Mouse (Mus musculus): ENCODE results near the gene Gm49396. TPM values are rescaled to one million over a fixed set of nuclear protein-coding genes. Genes with fewer than 3 reads are reported as not detected.

The Gm49396 gene
- polyA plus RNA-seq, 1 experiment from 2014 or later: 12.3 TPM

DNA sequence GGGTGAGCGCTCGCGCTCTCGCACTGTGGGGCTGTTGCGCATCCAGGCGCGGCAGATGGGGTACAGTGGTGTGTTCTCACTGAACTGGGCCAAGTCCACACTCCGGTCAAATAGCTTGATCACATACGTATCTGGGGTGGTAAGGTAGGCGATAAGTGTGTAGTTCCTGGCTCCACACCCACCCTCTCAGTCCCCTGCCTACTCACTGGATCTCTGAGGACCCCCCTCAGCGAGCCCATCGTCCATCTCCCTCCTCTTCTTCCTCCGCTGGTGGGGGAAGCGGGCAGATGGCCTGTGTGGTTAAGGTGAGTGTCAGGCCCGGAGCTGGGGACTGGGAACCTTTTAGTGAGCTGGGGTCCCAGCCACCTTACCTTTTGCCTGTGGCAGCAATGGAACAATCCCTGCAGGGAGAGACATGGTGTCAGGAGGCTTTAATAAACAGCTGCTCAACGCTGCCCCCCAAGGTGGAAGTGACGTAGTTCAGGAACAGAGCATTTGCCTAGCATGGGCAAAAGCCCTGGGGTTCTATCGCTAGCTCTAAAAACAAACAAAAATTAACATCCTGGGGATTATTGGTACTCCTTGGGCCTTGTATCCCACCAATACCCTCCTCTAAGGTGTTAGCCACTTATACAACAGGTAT lies 6.1 kb upstream of the Gm49396 start:
- no peak overlapping the region for H3K4me3 ChIP-seq
- no peak for DNase-seq (ENCODE audit: low spot score)
- peaks cover 32% of the 10 kb centered on the region for H3K4me1 ChIP-seq
- H3K27ac ChIP-seq: no peak overlapping the region
- peaks cover 42% of the 10 kb centered on the region for H3K36me3 ChIP-seq
- WGBS: 91% methylated on average over 18 of the region's 18 CpGs
- H3K27me3 ChIP-seq (ENCODE audit: insufficient read depth, poor library complexity, severe bottlenecking): no peaks in the 10 kb centered on the region
- H3K9me3 ChIP-seq: no peaks in the 10 kb centered on the region

DNA sequence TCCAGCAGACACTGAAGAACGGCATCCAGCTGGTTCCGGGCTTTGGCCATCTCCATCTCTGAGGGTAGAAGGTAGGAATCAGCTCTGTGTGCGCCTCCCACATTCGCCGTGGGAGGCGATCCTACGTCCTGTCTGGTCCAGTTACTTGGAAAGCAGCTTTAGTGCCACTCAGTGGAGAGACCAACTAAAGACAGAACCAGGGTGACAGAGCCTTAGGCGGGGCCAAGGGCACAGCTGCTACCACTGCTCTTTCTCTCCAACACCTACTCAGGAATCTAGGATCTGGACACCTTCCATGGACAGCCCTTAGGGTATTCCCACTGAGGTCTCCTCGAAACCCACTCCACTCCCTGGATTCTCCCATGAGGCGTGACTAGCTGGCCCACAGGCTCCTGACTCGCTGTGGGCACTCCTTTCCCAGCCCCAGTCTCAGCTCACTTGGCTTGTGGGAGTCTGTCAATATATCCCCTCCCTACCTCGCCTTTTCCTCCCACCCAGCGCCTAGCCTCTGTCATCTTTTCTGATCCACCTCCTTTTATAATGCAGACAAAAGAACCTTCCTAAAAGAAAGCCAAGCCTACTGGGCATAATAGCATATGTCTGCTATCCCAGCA lies 5.1 kb upstream of the Gm49396 start:
- Histone ChIP-seq H3K9me3 (no peaks in the 10 kb centered on the region), H3K27ac (no peak overlapping the region), H3K27me3 (ENCODE audit: insufficient read depth, poor library complexity, severe bottlenecking) (no peaks in the 10 kb centered on the region), H3K4me3 (peak overlapping the region; percentile 72; the same call in 1 of the 2 replicates), H3K4me1 (peaks cover 27% of the 10 kb centered on the region), H3K36me3 (peaks cover 42% of the 10 kb centered on the region)
- WGBS: 91% methylated on average over 13 of the region's 13 CpGs
- no peak for DNase-seq (ENCODE audit: low spot score)

DNA sequence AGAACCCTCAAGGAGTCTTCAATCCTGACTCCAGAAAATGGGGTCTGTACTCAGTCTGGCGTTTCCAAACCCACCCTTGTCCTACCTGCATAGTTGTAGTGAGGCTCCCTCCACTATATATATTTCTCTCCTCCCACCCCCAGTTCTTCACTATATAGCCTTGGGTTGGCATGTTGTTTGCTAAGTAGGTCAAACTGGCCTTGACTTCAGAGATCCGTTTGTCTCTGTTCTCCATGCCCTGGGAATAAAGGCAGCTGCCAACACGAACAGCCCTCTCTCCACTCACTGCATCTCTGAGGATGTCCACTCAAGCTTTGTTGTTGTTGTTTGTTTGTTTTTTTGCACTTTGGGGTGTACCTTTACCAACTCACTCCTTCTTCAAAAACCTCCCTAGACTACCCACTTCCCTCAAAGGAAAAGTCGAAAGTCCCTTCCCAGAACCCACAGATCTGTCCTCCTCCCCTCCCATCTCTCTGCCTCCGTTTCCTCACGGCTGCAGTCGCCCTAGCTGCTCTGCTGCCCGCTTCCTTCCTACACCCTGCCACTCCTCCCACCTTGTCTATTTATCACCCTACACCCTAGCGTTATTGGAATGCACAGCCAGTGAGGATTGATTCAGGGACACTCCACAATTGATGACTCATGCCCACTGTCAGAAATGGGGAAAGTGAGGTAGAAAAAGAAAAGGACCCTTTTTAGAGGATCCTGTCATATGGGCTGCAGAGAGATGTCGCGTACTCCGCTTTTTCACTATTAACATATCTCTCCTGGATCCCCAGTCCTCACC lies 4.3 kb upstream of the Gm49396 start:
- DNase-seq (ENCODE audit: low spot score): no peak
- Histone ChIP-seq H3K4me1 (peaks cover 21% of the 10 kb centered on the region), H3K27ac (peak overlapping the region; percentile 81), H3K4me3 (peak overlapping the region; percentile 72), H3K36me3 (peaks cover 42% of the 10 kb centered on the region), H3K27me3 (ENCODE audit: insufficient read depth, poor library complexity, severe bottlenecking) (no peaks in the 10 kb centered on the region), H3K9me3 (no peaks in the 10 kb centered on the region)
- WGBS: 14% methylated on average over 12 of the region's 12 CpGs

DNA sequence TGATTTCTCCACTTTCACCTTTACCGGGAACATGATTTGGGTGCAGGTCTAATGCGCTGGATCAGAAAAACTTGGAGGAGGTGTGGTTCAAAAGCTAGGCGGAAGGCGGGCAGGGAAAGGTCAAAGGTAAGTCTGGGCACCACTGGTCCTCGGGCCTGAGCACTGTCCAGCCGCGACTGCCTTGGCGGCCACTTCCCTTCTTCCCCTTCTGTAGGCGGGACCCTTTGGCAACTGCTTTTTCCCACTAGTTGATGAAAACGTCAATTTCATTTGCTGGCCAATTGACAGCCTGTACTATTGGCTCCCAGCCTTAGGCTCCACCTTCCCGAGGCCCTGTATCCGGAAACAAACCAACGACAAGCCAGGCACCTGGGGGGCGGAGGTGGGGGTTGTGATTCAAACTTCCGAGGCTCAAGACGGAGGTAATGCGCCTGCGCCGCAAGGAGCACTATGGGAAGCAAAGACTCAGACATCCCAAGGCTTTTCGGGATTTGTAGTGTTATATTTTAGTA lies 3.6 kb upstream of the Gm49396 start, which contains the start of gene Lin37:
Lin37 (minus strand) TSS at position 396 of the 512 bp plus-strand sequence.
- peak; percentile 99 for DNase-seq (ENCODE audit: low spot score)
- Histone ChIP-seq H3K9me3 (no peaks in the 10 kb centered on the region), H3K4me1 (peaks cover 20% of the 10 kb centered on the region), H3K27me3 (ENCODE audit: insufficient read depth, poor library complexity, severe bottlenecking) (no peaks in the 10 kb centered on the region), H3K36me3 (peaks cover 39% of the 10 kb centered on the region), H3K4me3 (peak within 1 kb of the TSS; percentile 72), H3K27ac (peak within 1 kb of the TSS; percentile 81)
- WGBS: under 1% methylated on average over 20 of the region's 20 CpGs

DNA sequence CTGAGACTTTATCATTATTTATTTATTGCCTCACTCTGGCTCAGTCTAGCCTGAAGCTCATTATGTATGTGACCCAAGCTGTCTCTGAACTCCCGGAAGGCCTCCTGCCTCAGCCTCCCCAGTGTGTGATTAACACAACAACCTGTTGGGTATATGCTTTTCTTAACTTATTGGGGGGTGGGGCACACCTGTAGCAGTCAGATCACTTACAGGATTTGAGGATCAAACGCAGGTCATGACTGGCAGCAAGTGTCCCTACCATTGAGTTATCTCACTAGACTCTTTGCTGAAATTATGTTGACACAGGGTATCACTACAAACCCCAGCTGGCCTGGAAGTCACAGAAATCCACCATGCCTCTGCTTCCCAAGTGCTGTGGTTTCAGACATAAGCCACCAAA lies 2.8 kb upstream of the Gm49396 start:
- H3K4me3 ChIP-seq: peak overlapping the region; percentile 72
- H3K36me3 ChIP-seq: peaks cover 39% of the 10 kb centered on the region
- H3K9me3 ChIP-seq: no peaks in the 10 kb centered on the region
- WGBS: 63% methylated on average over 2 of the region's 2 CpGs
- DNase-seq (ENCODE audit: low spot score): no peak
- peak overlapping the region; percentile 74 for H3K27ac ChIP-seq
- H3K27me3 ChIP-seq (ENCODE audit: insufficient read depth, poor library complexity, severe bottlenecking): no peaks in the 10 kb centered on the region
- peaks cover 20% of the 10 kb centered on the region for H3K4me1 ChIP-seq

DNA sequence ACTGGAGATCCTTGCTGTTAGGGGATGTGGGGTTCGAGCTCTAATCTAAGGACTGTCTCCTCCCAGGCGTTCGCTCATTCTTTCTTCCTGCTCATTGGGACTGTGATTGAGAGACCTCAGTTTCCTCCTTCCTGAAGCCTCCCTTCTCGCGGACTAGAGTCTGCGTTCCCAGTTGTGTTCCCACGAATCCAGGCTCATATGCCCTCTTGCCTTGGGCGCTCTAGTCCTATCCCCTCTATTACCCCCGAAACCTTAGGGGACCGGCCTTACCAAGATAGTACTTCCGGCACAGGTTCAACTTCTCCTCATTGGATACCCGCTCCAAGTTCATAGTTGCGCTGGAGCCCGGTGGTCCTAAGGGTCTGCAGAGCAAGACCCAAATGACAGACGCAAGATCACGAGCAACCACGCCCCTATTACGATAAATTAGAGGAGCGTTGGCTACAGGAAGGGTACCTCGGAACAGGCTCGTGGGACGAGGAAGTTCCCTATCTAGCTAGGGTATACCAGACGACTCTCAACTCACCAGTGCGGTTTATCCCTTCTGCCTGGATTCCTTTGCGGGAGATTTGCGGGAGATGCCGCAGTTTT lies 523 bp upstream of the Gm49396 start:
- DNase-seq (ENCODE audit: low spot score): no peak
- H3K36me3 ChIP-seq: peaks cover 38% of the 10 kb centered on the region
- H3K4me1 ChIP-seq: peaks cover 20% of the 10 kb centered on the region
- no peaks in the 10 kb centered on the region for H3K9me3 ChIP-seq
- H3K27me3 ChIP-seq (ENCODE audit: insufficient read depth, poor library complexity, severe bottlenecking): no peaks in the 10 kb centered on the region
- peak overlapping the region; percentile 79 for H3K4me3 ChIP-seq
- WGBS: under 1% methylated on average over 27 of the region's 27 CpGs
- H3K27ac ChIP-seq: peak overlapping the region; percentile 95

DNA sequence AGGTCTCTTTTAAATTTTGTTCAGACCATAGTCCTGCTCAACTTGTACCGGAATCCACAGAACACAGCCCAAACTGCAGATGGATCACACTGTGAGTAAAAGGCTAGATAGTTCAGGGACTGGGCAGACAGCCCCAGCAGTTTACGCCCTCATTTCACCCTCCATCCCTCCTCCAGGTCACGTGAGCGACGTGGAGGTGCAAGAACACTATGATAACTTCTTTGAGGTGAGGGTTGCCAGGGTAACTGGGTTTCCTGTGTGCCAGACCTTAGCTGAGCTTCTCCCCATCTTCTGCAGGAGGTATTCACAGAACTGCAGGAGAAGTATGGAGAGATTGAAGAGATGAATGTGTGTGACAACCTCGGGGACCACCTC lies 749 bp downstream of the Gm49396 start:
- peaks cover 46% of the 10 kb centered on the region for H3K36me3 ChIP-seq
- peak overlapping the region; percentile 95; the same call in 1 of the 2 replicates for H3K27ac ChIP-seq

DNA sequence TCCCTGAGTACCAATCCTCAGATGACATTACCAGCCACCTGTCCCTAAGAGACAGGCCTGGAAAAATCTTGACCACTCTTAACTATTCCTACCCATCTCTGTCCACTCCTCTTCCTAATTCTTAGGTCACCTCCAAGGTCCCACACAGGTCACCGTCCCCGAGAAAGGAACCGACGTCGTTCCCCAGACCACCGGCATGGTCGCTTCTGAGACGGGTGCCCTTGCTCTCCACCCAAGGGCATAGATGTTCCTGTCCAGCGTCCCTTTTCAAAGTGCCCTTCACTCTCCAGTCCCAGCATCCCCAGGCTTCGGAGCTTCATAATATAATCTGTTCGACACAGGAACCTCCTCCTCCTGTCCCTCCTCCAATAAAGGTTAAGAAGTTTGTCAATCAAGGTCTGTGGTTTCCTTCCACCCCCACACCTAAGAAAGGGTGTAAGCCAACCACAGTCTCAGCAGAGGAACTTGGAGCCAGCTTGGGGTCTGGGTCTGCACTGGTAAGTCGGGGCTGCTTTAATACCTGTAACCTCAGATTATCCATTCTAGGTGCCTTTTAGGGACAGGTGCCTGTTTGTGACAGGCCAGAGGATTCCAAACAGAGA lies 1.9 kb downstream of the Gm49396 start, which contains the start of gene Igflr1:
Igflr1 (plus strand) TSS at position 458 of the 602 bp plus-strand sequence.
- Histone ChIP-seq H3K4me1 (peaks cover 5% of the 10 kb centered on the region), H3K36me3 (peaks cover 57% of the 10 kb centered on the region), H3K4me3 (peak within 1 kb of the TSS; percentile 79), H3K27ac (no peak within 1 kb of the TSS), H3K9me3 (no peaks in the 10 kb centered on the region), H3K27me3 (ENCODE audit: insufficient read depth, poor library complexity, severe bottlenecking) (no peaks in the 10 kb centered on the region)
- no peak for DNase-seq (ENCODE audit: low spot score)
- 92% methylated on average over 12 of the region's 12 CpGs for WGBS

More for the DNA sequence above, 749 bp downstream of the Gm49396 start:
- peak overlapping the region; percentile 79 for H3K4me3 ChIP-seq
- H3K27me3 ChIP-seq (ENCODE audit: insufficient read depth, poor library complexity, severe bottlenecking): no peaks in the 10 kb centered on the region
- H3K4me1 ChIP-seq: peaks cover 7% of the 10 kb centered on the region
- H3K9me3 ChIP-seq: no peaks in the 10 kb centered on the region
- no peak for DNase-seq (ENCODE audit: low spot score)
- WGBS: 26% methylated on average over 6 of the region's 6 CpGs

DNA sequence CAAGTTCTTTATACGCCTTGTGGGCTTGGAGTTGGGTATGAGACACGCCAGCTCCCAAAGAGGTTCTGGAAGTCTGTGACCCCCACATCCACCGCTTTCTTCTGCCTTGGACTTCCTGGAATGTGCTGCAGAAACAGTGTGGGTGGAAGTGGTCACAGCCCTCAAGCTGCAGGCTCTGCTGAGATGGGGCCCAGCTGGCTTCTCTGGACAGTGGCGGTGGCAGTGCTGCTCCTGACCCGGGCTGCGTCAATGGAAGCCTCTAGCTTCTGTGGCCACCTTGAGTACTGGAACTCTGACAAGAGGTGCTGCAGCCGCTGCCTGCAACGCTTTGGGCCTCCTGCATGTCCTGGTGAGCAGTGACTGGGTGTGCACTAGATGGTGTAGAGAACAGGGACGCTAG lies 2.9 kb downstream of the Gm49396 start:
- Histone ChIP-seq H3K4me3 (no peak overlapping the region), H3K27ac (no peak overlapping the region), H3K9me3 (no peaks in the 10 kb centered on the region), H3K36me3 (peaks cover 67% of the 10 kb centered on the region), H3K4me1 (peaks cover 5% of the 10 kb centered on the region), H3K27me3 (ENCODE audit: insufficient read depth, poor library complexity, severe bottlenecking) (no peaks in the 10 kb centered on the region)
- DNase-seq (ENCODE audit: low spot score): no peak
- 82% methylated on average over 9 of the region's 9 CpGs for WGBS

DNA sequence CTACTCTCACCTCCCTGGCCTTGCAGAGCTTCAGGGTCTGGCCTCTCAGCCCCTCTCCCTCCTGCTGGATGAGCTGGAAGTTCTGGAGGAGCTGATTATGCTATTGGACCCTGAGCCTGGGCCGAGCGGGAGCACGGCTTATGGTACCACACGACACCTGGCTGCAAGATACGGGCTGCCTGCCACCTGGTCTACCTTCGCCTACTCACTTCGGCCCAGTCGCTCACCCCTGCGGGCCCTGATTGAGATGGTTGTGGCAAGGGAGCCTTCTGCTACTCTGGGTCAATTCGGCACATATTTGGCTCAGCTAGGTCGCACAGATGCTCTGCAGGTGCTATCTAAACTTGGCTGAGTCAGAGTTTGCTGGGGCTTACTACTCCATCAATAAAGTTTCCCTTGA lies 4.4 kb downstream of the Gm49396 start:
- DNase-seq (ENCODE audit: low spot score): no peak
- WGBS: 89% methylated on average over 11 of the region's 11 CpGs
- Histone ChIP-seq H3K36me3 (peaks cover 79% of the 10 kb centered on the region), H3K27me3 (ENCODE audit: insufficient read depth, poor library complexity, severe bottlenecking) (no peaks in the 10 kb centered on the region), H3K4me3 (no peak overlapping the region), H3K27ac (no peak overlapping the region), H3K9me3 (no peaks in the 10 kb centered on the region), H3K4me1 (peaks cover 5% of the 10 kb centered on the region)

DNA sequence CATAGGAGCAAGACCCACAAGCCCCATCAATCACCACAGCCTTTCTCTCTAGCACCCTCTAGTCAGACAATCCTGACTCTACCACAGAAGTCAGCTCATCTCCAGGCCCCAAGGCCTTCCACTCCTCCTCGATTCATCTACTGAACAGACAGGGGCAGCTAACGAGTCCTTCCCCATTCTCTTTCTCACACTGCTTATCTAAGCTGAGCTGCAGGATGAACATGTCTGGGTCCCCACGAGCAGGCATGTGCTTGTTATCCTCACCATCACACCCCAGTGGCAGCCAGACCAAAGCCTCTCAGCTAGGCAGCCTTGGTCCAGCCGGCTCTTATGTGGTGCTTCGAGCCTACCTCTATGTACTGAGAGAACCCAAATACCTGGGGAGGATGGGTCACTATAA lies 9.2 kb downstream of the Gm49396 start:
- Histone ChIP-seq H3K9me3 (no peaks in the 10 kb centered on the region), H3K27ac (no peak overlapping the region), H3K4me3 (no peak overlapping the region), H3K36me3 (peaks cover 98% of the 10 kb centered on the region), H3K4me1 (no peaks in the 10 kb centered on the region), H3K27me3 (ENCODE audit: insufficient read depth, poor library complexity, severe bottlenecking) (no peaks in the 10 kb centered on the region)
- WGBS: 82% methylated on average over 5 of the region's 5 CpGs
- no peak for DNase-seq (ENCODE audit: low spot score)

DNA sequence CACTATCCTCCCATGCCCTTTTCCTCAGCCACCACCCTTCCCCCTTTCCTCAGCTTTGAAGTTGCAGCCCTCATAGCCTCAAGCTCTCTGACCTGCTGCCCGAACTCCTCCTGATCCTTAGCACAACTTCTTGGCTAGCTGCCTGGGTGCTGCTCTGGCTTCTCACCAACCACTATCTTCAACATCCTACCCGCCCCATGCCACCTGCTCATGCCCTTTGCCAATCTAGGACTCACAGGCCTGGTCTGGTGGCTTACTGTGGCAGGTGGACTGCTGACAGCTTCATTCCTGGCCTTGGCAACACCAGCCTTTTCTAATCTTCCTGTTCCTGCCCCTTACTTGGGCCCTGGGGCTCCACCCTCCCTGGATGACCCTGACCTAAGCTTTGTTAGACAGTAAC lies 9.8 kb downstream of the Gm49396 start:
- Histone ChIP-seq H3K27me3 (ENCODE audit: insufficient read depth, poor library complexity, severe bottlenecking) (no peaks in the 10 kb centered on the region), H3K4me1 (no peaks in the 10 kb centered on the region), H3K36me3 (peaks cover 100% of the 10 kb centered on the region), H3K27ac (no peak overlapping the region), H3K4me3 (no peak overlapping the region), H3K9me3 (no peaks in the 10 kb centered on the region)
- DNase-seq (ENCODE audit: low spot score): no peak
- 82% methylated on average over 2 of the region's 2 CpGs for WGBS

Data from heart, embryonic 10.5 days (tissue).